Mouse (Mus musculus) left cerebral cortex, postnatal 25 days (tissue): ENCODE data around the gene Uts2b. TPM values are rescaled to one million over a fixed set of nuclear protein-coding genes. Genes with fewer than 3 reads are reported as not detected.

Experiments
- DNase-seq, 2 experiments: peaks; one replicate each; pipeline ENCODE4 v3.0.0; 2022; ENCODE audit warnings: low spot score in 2 of 2, mixed read lengths in 1 of 2
- intact Hi-C: fragments of 180-260 bp; cut with DNase I; formaldehyde crosslinking; loops from one replicate; pipeline ENCODE4 v1.15.1; 2025
- total RNA-seq, 2 experiments: library from RNA; stranded (reverse); gene quantifications; 2 replicates each; pipeline ENCODE4 v1.2.3; 2021

Uts2b gene
- not detected for total RNA-seq

- DNase-seq, result no peak
- intact Hi-C loops, result no loop called here
Observed at GRCm38 (mm10) chr16:27370191-27370590, at the start of gene Uts2b. Gene Uts2b, minus strand, starts transcription at chr16:27370239.

GRCm38 (mm10) chr16:27417632-27418031 is 47.6 kb upstream of the Uts2b start:
- DNase-seq, result no peak
- intact Hi-C loops, result no loop called here

GRCm38 (mm10) chr16:27416937-27417584 is 47.0 kb upstream of the Uts2b start:
- DNase-seq, result peak in 1 of 2 experiments; percentile 17

GRCm38 (mm10) chr16:27404107-27404506 is 34.1 kb upstream of the Uts2b start:
- DNase-seq, result no peak
- intact Hi-C loops, result no loop called here

More at GRCm38 (mm10) chr16:27416937-27417584, 47.0 kb upstream of the Uts2b start:
- intact Hi-C loops, result no loop called here

GRCm38 (mm10) chr16:27401579-27401978 is 31.5 kb upstream of the Uts2b start:
- intact Hi-C loops, result no loop called here
- no peak for DNase-seq

GRCm38 (mm10) chr16:27399719-27400253 is 29.7 kb upstream of the Uts2b start:
- intact Hi-C loops, result no loop called here
- DNase-seq, result no peak

DNA sequence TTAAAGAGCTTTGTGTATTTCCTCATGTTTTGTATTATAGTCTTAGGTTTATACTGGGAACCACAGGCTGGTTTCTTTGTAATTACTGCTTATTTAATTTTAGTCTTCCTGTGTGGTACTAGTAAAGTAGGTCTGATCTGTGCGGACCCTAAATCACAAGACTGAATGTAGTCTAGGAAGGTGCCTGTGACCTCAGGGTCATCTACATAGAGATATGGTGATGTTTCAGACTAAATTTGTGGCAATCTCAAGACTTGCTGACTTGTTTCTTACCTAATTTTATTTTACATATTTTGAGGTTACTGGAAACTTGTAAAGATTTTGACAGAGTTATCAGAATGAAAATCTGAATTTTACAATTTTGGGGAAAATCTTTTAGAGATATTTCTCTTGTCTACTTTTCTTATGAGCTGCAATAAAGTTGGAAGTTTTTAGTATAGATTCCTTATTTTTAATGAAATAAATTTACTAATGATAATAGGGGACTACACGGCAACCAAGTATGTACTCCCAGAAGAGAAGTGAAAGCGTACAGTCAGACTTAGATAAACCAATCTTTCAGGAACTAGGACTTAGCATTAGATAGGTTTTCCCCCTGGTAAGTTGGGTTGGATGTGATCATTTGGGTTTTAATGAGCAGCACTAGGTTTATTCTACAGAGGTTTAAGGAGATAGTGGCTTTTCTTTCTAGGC is 29.1 kb upstream of the Uts2b start:
- DNase-seq, result no peak
- intact Hi-C loops, result no loop called here

DNA sequence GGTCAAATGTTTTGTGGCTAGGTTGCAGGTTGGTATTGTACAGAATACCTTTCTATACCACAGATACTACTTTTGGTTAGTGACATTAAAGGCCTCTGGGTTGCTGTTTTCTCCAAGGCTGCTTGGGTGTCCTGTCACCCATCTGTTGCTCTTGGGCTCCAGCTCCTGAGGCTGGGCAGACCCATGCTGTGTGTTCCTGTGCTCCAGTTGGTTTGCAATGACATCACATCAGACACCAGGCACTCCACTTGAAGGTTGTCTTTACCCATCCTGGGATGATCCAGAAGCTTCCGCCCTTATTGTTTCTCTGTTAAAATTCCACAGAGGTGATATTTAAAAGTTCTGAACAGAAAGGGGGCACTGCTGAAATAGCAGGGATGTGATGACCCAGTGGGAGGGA is 26.9 kb upstream of the Uts2b start:
- intact Hi-C loops, result no loop called here
- DNase-seq, result no peak

DNA sequence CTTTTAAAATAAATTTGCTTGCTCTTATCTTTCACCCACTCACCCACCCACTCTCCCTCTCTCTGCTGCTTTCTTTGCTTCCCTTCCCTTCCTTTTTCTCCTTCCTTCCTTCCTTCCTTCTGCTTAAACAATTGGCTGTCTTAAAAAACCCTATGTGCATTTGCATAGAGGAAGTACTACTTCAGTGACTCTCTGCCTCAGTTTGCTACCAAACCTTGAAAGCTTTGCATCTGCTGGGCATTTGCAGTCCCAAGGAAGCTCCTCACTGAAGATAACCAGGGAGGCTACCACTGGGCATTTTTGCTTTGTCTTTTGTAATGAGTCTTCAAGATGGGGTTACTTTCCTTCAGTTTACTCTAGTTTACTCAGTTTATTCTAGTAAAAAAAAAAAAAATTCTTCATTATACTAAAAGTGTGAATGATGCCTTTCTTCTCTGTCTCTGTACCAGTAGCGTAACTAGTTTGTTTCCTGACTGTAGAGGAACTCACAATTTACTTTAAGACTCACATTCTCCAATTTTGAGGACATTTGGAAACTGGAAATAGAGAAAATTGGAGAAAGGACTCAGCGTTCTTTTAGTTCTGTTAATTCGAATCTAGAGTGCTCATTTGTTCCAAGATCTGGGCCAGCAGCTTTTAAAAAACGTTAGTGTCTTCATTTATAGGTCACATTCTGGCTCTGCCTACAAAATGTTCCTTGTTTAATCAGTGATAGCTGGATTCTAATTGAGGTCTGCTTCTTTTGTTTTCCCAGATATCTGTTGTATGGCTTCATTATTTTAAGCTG is 25.4 kb upstream of the Uts2b start:
- intact Hi-C loops, result no loop called here
- DNase-seq, result no peak

GRCm38 (mm10) chr16:27391845-27392244 is 21.8 kb upstream of the Uts2b start:
- intact Hi-C loops, result no loop called here
- DNase-seq, result no peak

DNA sequence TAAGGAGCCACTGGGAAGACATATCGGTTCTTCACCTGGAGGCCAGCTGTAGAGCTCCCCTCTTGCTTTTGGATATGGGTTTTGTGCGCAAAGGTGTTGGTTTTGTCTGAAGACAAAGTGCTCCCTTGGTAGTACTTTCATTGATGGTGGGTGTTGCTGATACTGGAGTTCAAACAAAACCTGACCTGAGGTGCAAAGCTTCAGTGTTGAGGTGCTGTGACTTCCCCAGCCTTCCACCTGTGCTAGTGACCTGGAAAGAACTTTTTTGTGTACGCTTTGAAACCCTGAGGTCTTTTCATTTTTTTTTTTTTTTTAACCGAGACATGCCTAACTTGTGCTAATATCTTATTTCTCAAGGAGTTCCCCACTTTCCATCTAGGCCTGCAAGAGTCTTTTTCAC is 20.3 kb upstream of the Uts2b start:
- DNase-seq, result no peak
- intact Hi-C loops, result no loop called here

DNA sequence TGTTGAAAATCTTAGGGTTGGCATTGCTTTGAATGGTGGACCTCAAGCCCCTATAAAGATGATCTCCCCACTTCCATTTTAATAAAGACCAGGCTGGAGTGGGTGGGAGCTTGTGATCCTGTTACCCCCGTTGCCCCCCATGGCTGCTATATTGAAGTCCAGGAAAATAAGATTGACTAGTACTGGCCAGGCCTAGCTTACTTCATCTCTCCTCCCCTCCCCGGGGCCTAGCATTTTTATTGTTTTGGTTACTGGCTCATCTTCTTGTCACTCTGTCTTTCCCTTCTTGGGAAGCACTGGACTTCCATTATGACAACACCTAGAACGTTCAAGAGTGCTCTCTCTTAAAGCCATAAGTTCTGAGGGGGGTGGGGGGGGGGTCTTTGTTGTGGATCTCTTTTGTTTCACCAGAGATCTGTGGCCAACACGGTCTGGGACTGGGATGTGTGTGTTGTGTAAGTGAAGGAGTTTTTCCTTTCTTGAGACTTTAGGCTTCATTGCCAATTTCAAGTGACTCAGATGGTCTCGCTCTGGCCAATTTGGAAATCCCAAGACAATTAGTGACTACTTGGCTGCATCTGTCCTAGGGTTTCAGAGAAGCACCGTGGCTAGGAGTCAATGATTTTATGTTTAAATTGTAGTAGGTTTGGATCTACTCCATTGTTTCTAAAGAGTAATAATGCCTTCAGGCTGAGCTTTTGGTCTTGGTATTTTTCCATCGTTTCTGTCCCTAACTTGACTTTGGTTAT is 19.7 kb upstream of the Uts2b start:
- intact Hi-C loops, result no loop called here
- peak in 1 of 2 experiments; percentile 26 for DNase-seq

GRCm38 (mm10) chr16:27388761-27389451 is 18.9 kb upstream of the Uts2b start, which contains the start of gene Ccdc50:
Gene Ccdc50, plus strand, starts transcription at chr16:27388869.
- peak; percentile 77 to 82 for DNase-seq
- intact Hi-C loops, result no loop called here

DNA sequence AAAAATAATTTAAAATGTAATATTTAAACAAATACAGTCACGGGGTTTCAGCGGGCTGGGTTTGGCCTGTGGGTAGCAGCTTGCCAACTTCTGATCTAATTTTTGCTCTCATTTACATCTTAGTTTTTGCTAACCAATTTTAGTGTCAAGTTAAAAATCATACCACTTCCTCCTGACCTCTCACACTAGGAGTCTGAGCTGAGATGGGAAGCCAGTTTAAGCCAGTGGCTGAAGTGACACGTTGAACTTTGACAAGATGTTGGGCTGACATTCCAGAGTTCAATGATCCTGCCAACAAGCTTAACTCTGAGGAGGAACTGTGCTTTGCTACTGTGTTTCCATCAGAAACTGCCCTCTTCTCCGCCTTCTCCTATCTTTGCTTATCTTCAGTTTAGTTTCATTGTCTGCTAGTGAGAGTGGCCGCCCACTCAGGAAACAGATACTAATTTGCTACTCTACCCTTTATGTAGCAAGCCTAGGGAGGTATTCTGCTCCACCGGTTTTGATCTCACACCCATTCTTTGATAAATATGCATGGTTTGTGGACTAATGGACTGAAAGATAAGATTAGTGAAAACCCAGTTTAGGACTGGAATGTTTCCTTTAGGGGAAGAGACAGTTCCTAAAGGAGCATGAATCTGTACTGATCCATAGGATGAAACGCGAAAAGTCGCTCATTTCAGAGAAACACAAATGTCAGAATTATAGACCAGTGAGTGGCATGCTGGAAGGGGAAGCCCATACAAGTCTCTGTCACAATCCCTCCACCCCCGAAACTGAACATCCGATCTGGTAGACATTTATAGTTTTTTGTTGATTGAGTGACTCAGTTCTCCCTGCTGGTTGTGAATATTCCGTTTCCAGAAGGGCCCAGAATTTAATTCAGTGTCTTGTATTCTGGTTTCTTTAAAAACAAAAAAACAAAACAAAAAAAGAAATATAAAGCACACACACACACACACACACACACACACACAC is 17.9 kb upstream of the Uts2b start:
- DNase-seq, result peak in 1 of 2 experiments; percentile 54
- intact Hi-C loops, result no loop called here

- intact Hi-C loops, result no loop called here
- DNase-seq, result no peak
Observed at GRCm38 (mm10) chr16:27386850-27387407, 16.9 kb upstream of the Uts2b start.

DNA sequence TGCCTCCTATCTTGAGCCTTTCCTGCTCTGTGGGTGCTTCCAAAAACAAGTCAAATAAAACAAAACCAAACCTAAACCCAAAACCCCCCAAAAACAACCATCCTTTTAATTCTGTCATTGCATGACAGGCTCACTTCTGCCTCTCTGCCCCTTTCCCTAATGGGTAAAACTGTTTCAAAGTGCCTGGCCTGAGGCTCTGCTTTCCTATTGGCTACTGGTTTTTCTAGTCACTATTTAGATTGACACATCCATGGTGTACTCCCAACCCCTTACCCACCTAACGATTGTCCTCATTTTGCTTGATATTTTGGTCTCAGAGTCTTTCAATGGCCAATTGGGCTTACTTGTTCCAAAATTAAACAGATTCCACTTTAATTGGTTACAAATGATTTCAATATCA is 15.6 kb upstream of the Uts2b start:
- intact Hi-C loops, result no loop called here
- DNase-seq, result no peak

GRCm38 (mm10) chr16:27384893-27385603 is 15.0 kb upstream of the Uts2b start:
- DNase-seq, result peak; percentile 41 to 68
- intact Hi-C loops, result no loop called here
